Mouse (Mus musculus) forebrain, embryonic 11.5 days (tissue): ENCODE measurements around the gene Mepce. TPM values are rescaled to one million over a fixed set of nuclear protein-coding genes. Genes with fewer than 3 reads are reported as not detected.
A peak's percentile ranks its signal among the peaks of the same experiment; 100 is the strongest.

Source experiments
- ATAC-seq: fragments of 200-750 bp; cut with Nextera tagmentation; replicated peaks from 2 replicates; pipeline ENCODE4 v1.8.0; 2017; ENCODE audit warnings: moderate TSS enrichment; ENCODE audit not compliant: low FRiP score
- DNase-seq: peaks from one replicate; pipeline ENCODE4 v3.0.0-alpha.2; 2017; ENCODE audit warnings: low spot score
- H3K27ac ChIP-seq: fragments of 300-500 bp; sonication (generic); 2 replicates; pipeline ENCODE4 v1.5.1; 2014; ENCODE audit warnings: low read depth, low read length
- H3K27me3 ChIP-seq: fragments of 300-500 bp; sonication (generic); 2 replicates; pipeline ENCODE4 v1.6.1; 2014; ENCODE audit warnings: mild to moderate bottlenecking, low read length, mixed read lengths; ENCODE audit not compliant: control insufficient read depth, insufficient read depth
- H3K36me3 ChIP-seq: fragments of 300-500 bp; sonication (generic); 2 replicates; pipeline ENCODE4 v1.6.1; 2014; ENCODE audit warnings: mild to moderate bottlenecking, low read length, moderate library complexity, mixed read lengths; ENCODE audit not compliant: control insufficient read depth, insufficient read depth
- H3K4me1 ChIP-seq: fragments of 300-500 bp; sonication (generic); replicated peaks from 2 replicates; pipeline ENCODE4 v1.6.1; 2014; ENCODE audit warnings: low read length, mixed read lengths; ENCODE audit not compliant: control insufficient read depth, insufficient read depth
- H3K4me2 ChIP-seq: fragments of 300-500 bp; sonication (generic); 2 replicates; pipeline ENCODE4 v1.6.1; 2014; ENCODE audit warnings: low read depth, mild to moderate bottlenecking, low read length, moderate library complexity, mixed read lengths; ENCODE audit not compliant: severe bottlenecking
- H3K4me3 ChIP-seq: fragments of 300-500 bp; sonication (generic); 2 replicates; pipeline ENCODE4 v1.5.1; 2014; ENCODE audit warnings: low read depth, low read length
- H3K9ac ChIP-seq: fragments of 300-500 bp; sonication (generic); 2 replicates; pipeline ENCODE4 v1.6.1; 2014; ENCODE audit warnings: low read length
- H3K9me3 ChIP-seq: fragments of 300-500 bp; sonication (generic); 2 replicates; pipeline ENCODE4 v1.6.1; 2016; ENCODE audit warnings: low read length, mixed read lengths; ENCODE audit not compliant: control insufficient read depth
- WGBS: fragments of 180-500 bp; shearing (Covaris S2); extraction: QIAGEN DNeasy Blood & Tissue Kit; methylation state at CpG from one replicate; pipeline ENCODE4 v1.1.7; 2014; 5-methylcytosine and 5-hydroxymethylcytosine counted together
- polyA plus RNA-seq: library from polyadenylated mRNA; unstranded; fragments of >200 nt; fragmentation: Nextera tagmentation; extraction: Ambion mirVana; gene quantifications from 2 replicates; pipeline ENCODE4 v1.2.1, GENCODE M21; 2014

Mepce gene
- polyA plus RNA-seq, 1 experiment from 2014 or later, result 12.4 TPM

GRCm38 (mm10) chr5:137733638-137734288 is 53.7 kb downstream of the Mepce start:
- DNase-seq (peak; percentile 80), ATAC-seq (peak; percentile 70)
- H3K27ac ChIP-seq, result peak overlapping the region; percentile 97
- peak overlapping the region; percentile 42 for H3K4me2 ChIP-seq
- H3K36me3 ChIP-seq, result peaks cover 2% of the 10 kb centered on the region; the same call in 1 of the 2 replicates
- H3K9ac ChIP-seq, result peak overlapping the region; percentile 48
- WGBS, result 49% methylated on average over 12 of the region's 12 CpGs
- H3K4me3 ChIP-seq, result peak overlapping the region; percentile 13; the same call in 1 of the 2 replicates
- peaks cover 39% of the 10 kb centered on the region for H3K4me1 ChIP-seq
- H3K27me3 ChIP-seq, result no peaks in the 10 kb centered on the region
- H3K9me3 ChIP-seq, result no peaks in the 10 kb centered on the region

Other genes starting within 250 kb of the Mepce start
- 20.5 and 22.8 TPM in 2 replicates for gene Actl6b, start 234.1 kb downstream of the Mepce start, polyA plus RNA-seq
- gene Tfr2, start 217.8 kb downstream of the Mepce start, polyA plus RNA-seq, result 1.2 and 2.1 TPM in 2 replicates
- 20.3 and 22.8 TPM in 2 replicates for gene Mospd3, start 186.6 kb downstream of the Mepce start, polyA plus RNA-seq
- gene Pcolce, start 173.9 kb downstream of the Mepce start, polyA plus RNA-seq, result 54.8 and 63.0 TPM in 2 replicates
- 0.12 and 0.17 TPM in 2 replicates for gene Fbxo24, start 158.7 kb downstream of the Mepce start, polyA plus RNA-seq
- gene Lrch4, start 158.5 kb downstream of the Mepce start, polyA plus RNA-seq, result 29.8 and 38.0 TPM in 2 replicates
- 9.9 and 15.3 TPM in 2 replicates for gene Gm20605, start 158.5 kb downstream of the Mepce start, polyA plus RNA-seq
- 9.3 and 10.7 TPM in 2 replicates for gene Sap25, start 146.3 kb downstream of the Mepce start, polyA plus RNA-seq
- gene Irs3, start 141.9 kb downstream of the Mepce start, polyA plus RNA-seq, result 0.25 TPM in 1 of 2 replicates, not detected in the other
- gene Agfg2, start 102.9 kb downstream of the Mepce start, polyA plus RNA-seq, result 23.5 and 26.0 TPM in 2 replicates
- 3.8 and 4.4 TPM in 2 replicates for gene Nyap1, start 46.0 kb downstream of the Mepce start, polyA plus RNA-seq
- 81.1 and 83.5 TPM in 2 replicates for gene Tsc22d4, start 41.9 kb downstream of the Mepce start, polyA plus RNA-seq
- gene Ppp1r35, start 8.8 kb downstream of the Mepce start, polyA plus RNA-seq, result 72.8 and 77.9 TPM in 2 replicates
- gene Zcwpw1, start 143 bp upstream of the Mepce start, polyA plus RNA-seq, result 18.1 and 21.2 TPM in 2 replicates
- 0.13 and 0.32 TPM in 2 replicates for gene Pilra, start 48.6 kb upstream of the Mepce start, polyA plus RNA-seq
- gene Pilrb1, start 70.5 kb upstream of the Mepce start, polyA plus RNA-seq, result not detected in 2 replicates
- not detected in 2 replicates for gene Pilrb2, start 84.2 kb upstream of the Mepce start, polyA plus RNA-seq
- gene Cyp3a13, start 134.0 kb upstream of the Mepce start, polyA plus RNA-seq, result not detected in 2 replicates
- gene Gjc3, start 175.4 kb upstream of the Mepce start, polyA plus RNA-seq, result not detected in 2 replicates
- not detected in 2 replicates for gene Azgp1, start 193.9 kb upstream of the Mepce start, polyA plus RNA-seq
- gene Smok3a, start 233.6 kb upstream of the Mepce start, polyA plus RNA-seq, result not detected in 2 replicates
- not detected in 2 replicates for gene Smok3b, start 233.8 kb upstream of the Mepce start, polyA plus RNA-seq